Mouse (Mus musculus) G1E (cell line): ENCODE measurements around the gene Pde10a. TPM values are rescaled to one million over a fixed set of nuclear protein-coding genes. Genes with fewer than 3 reads are reported as not detected.

Source experiments
- ATAC-seq: 2 replicates; pipeline ENCODE4 v1.8.0; 2016; ENCODE audit warnings: mild to moderate bottlenecking; ENCODE audit not compliant: insufficient number of reproducible peaks, poor library complexity, low FRiP score, severe bottlenecking; ENCODE audit errors: extremely low read depth
- DNase-seq: peaks from one replicate; pipeline ENCODE4 v3.0.0; 2012; ENCODE audit warnings: low spot score
- H3K27me3 ChIP-seq: 2 replicates; pipeline ENCODE4 v1.6.1; 2012; ENCODE audit warnings: mild to moderate bottlenecking, low read length, inconsistent platforms; ENCODE audit not compliant: insufficient read depth
- H3K36me3 ChIP-seq: replicated peaks from 2 replicates; pipeline ENCODE3; 2012; ENCODE audit warnings: mild to moderate bottlenecking, inconsistent platforms
- H3K4me1 ChIP-seq: 2 replicates; pipeline ENCODE4 v1.6.1; 2012; ENCODE audit warnings: low read depth, low read length, inconsistent platforms, mixed read lengths; ENCODE audit not compliant: insufficient read depth
- H3K4me3 ChIP-seq: 2 replicates; pipeline ENCODE4 v1.5.1; 2012; ENCODE audit warnings: low read depth, mild to moderate bottlenecking, inconsistent platforms, low read length, moderate library complexity, mixed read lengths
- H3K9me3 ChIP-seq: replicated peaks from 2 replicates; pipeline ENCODE4 v1.6.1; 2012; ENCODE audit warnings: inconsistent platforms
- CTCF ChIP-seq: IDR thresholded peaks from 2 replicates; pipeline ENCODE4 v1.5.1; 2012; ENCODE audit warnings: low read depth, low read length, inconsistent platforms, mixed read lengths
- GATA1 ChIP-seq: IDR thresholded peaks from 2 replicates; pipeline ENCODE4 v1.6.1; 2012; ENCODE audit warnings: borderline replicate concordance, low read length, inconsistent platforms, mixed read lengths
- GATA2 ChIP-seq: IDR thresholded peaks from 2 replicates; pipeline ENCODE4 v1.6.1; 2012; ENCODE audit warnings: low read depth, low read length, inconsistent platforms, borderline replicate concordance
- POLR2AphosphoS5 ChIP-seq: IDR thresholded peaks from 2 replicates; pipeline ENCODE4 v1.6.1; 2012; ENCODE audit warnings: low read depth, low read length, inconsistent platforms; ENCODE audit not compliant: insufficient replicate concordance
- TAL1 ChIP-seq: conservative IDR thresholded peaks from 2 replicates; pipeline ENCODE4 v1.6.1; 2012; ENCODE audit warnings: low read depth, low read length, inconsistent platforms, mixed read lengths
- polyA plus RNA-seq: library from polyadenylated mRNA; stranded (reverse); fragments of >175 nt; gene quantifications from 2 replicates; pipeline ENCODE4 v1.2.3, GENCODE M21; 2012
- total RNA-seq, 2 experiments: library from RNA; stranded (forward) in 1 of 2; stranded (reverse) in 1 of 2; fragments of 200-1000 nt in 1 of 2; fragments of >200 nt in 1 of 2; fragmentation: Nextera tagmentation in 1 of 2; gene quantifications; 2 replicates each; pipeline ENCODE4 v1.2.3; 2014 to 2017

Gene Pde10a
- total and polyA plus RNA-seq, 3 experiments = 0.27 to 0.83 TPM; not detected in 1

DNA sequence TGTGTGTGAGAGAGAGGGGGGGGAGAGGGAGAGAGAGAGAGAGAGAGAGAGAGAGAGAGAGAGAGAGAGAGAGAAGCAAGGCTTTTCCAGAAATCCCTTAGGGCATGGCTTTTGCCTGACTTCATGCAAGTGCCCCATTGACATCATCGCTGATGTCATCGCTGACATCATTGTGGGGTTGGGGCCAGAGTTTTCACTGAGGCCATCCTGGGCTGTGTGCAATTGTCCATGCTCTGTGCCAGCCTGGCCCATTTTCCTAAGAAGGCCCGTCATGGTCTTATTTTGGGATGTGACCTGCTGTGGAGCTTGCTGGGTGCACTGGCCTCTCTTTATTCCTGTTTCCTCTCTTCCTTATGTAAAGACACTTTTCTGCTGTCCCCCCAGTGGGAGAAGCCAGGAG lies 290.2 kb downstream of the Pde10a start:
- Histone ChIP-seq H3K9me3 (peaks cover 14% of the 10 kb centered on the region), H3K4me1 (no peaks in the 10 kb centered on the region), H3K36me3 (no peaks in the 10 kb centered on the region), H3K27me3 (no peaks in the 10 kb centered on the region), H3K4me3 (no peak overlapping the region)
- TF ChIP-seq TAL1 = no peak
- no peak for TF ChIP-seq GATA2
- TF ChIP-seq CTCF = no peak
- no peak for TF ChIP-seq POLR2AphosphoS5
- TF ChIP-seq GATA1 = no peak
- no peak for ATAC-seq
- no peak for DNase-seq

DNA sequence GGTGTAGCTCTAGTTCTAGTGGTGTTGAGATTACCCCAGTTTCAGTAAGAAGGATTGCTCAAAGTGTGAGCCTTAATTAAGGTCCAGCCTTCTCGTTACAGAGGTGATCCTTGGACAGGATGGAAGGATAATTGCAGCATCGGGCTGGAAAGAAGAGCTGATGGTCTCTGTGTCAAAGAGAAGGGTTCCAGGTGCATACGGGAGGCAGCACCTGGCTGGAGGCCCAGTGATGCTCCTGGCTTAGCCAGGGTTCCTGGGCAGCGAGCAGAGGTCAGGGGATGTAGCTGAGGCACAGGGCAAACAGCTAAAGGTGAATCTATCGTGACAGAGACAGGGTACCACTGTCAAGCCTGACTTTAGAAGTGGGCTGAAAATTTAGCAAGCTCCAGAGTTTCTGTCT lies 290.7 kb downstream of the Pde10a start:
- H3K36me3 ChIP-seq = no peaks in the 10 kb centered on the region
- H3K27me3 ChIP-seq = no peaks in the 10 kb centered on the region
- H3K4me1 ChIP-seq = no peaks in the 10 kb centered on the region
- H3K9me3 ChIP-seq = peaks cover 14% of the 10 kb centered on the region
- ATAC-seq (no peak), DNase-seq (no peak)
- H3K4me3 ChIP-seq = no peak overlapping the region
- TF ChIP-seq GATA1 = no peak
- no peak for TF ChIP-seq GATA2
- no peak for TF ChIP-seq TAL1
- no peak for TF ChIP-seq POLR2AphosphoS5
- no peak for TF ChIP-seq CTCF

DNA sequence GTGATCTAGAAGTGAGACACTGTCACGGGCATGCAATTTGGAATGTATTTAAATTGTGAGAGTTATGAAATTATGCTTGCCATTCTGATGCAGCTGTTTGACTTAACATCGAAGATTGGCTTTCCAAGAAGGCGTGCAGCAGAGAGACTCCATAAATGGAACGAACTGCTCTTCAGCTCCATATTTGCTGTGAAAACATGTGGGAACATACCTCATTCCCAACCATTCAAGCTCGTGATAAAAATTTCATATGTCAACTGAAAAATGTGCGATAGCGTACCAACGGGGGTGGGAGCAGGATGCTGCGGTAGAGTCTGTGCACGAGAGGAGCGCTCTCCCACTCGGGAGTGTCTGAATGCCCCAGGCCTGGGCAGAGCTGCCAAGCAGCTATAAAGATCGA lies 293.5 kb downstream of the Pde10a start:
- Histone ChIP-seq H3K36me3 (no peaks in the 10 kb centered on the region), H3K9me3 (peaks cover 8% of the 10 kb centered on the region), H3K4me3 (no peak overlapping the region), H3K27me3 (no peaks in the 10 kb centered on the region), H3K4me1 (no peaks in the 10 kb centered on the region)
- ATAC-seq (no peak), DNase-seq (no peak)
- TF ChIP-seq POLR2AphosphoS5 = no peak
- no peak for TF ChIP-seq GATA2
- TF ChIP-seq TAL1 = no peak
- TF ChIP-seq CTCF = no peak
- TF ChIP-seq GATA1 = no peak

DNA sequence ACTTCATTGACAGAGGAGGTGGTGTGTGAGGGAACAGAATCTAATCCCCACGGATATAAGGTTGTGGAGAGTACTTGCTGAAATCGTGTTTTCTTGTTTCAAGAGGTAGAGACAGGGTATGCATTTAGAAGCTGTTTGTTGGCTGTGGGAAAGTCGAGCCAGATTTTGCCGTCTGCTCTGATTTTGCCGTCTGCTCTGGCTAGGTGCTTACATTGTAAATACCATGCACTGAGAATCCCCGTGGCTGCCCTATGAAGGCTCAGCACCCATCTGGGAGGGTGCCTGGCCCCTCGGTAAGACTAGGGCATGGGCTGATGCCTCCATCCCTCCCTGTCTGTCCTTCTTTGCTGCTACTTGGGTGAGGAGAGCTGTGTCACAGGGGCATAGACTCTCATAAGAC lies 298.4 kb downstream of the Pde10a start:
- Histone ChIP-seq H3K36me3 (no peaks in the 10 kb centered on the region), H3K9me3 (peaks cover 5% of the 10 kb centered on the region), H3K4me1 (no peaks in the 10 kb centered on the region), H3K27me3 (no peaks in the 10 kb centered on the region), H3K4me3 (no peak overlapping the region)
- DNase-seq (no peak), ATAC-seq (no peak)
- no peak for TF ChIP-seq GATA1
- no peak for TF ChIP-seq CTCF
- no peak for TF ChIP-seq TAL1
- no peak for TF ChIP-seq POLR2AphosphoS5
- no peak for TF ChIP-seq GATA2

DNA sequence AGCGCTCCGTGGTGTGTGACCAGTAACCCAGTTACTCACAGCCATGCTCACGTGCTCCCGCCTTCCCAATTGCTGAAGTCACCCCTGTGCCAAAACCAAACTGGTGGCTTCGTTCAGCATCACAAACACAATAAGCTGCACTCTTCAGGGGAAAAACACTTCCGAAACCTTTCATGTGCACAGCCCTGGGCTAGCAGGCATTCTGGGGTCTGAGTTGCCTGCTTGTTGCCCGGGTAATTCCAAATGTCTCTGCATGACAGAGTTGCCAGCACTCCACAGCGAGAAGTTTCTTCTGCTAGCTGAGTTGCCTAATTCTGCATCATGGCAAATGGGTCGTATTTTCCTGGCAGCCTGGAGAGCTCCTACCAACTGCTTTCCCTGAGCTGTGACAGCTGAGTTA lies 302.0 kb downstream of the Pde10a start:
- no peak overlapping the region for H3K4me3 ChIP-seq
- DNase-seq (no peak), ATAC-seq (no peak)
- TF ChIP-seq GATA2 = no peak
- H3K27me3 ChIP-seq = no peaks in the 10 kb centered on the region
- H3K4me1 ChIP-seq = no peaks in the 10 kb centered on the region
- peaks cover 7% of the 10 kb centered on the region; the same call in 1 of the 2 replicates for H3K9me3 ChIP-seq
- H3K36me3 ChIP-seq = no peaks in the 10 kb centered on the region

DNA sequence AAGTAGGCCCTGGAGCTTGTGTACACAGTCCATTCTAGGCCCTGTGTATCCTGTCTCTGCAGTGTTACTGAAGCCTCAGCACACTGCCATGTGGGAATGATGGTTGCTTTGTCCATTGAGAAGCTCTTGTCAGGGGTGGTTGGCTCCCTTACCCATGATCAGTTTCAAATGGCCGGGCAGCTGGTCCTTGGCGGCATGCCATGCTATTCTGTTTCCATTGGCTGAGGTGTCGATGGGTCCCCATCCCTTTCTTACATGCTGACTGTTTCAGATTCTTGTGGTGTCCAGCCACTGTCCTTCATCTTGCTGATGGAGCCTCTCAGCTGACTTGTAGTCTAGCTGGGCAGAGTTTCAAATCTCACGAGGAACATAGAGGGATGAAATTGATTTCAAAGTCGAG lies 305.8 kb downstream of the Pde10a start:
- DNase-seq (no peak), ATAC-seq (no peak)
- Histone ChIP-seq H3K36me3 (no peaks in the 10 kb centered on the region), H3K4me3 (no peak overlapping the region), H3K9me3 (peaks cover 4% of the 10 kb centered on the region; the same call in 1 of the 2 replicates), H3K4me1 (no peaks in the 10 kb centered on the region), H3K27me3 (0 out of 2 replicates have a peak, but pooled peaks cover 3% of the 10 kb centered on the region)
- no peak for TF ChIP-seq GATA1

DNA sequence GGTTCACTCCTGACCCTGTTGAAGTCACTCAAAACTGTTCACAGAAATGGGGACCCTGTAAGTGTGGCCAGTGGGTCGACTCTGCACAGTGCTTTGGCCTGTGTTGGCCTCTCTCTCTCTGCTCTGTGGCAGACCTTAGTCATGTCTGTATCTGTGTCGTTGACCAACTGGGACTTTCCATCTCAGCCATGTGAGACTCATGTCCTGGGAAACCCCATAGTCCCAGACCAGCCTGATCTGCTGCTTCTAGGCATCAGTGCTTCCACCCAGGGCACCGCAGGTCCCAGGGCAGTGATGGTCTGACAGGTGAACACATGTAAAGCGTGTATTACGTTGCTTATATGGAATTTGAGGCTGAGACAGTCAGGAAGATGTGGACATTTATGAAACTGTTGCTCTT lies 311.1 kb downstream of the Pde10a start:
- Histone ChIP-seq H3K4me1 (no peaks in the 10 kb centered on the region), H3K4me3 (no peak overlapping the region), H3K9me3 (peaks cover 16% of the 10 kb centered on the region), H3K27me3 (0 out of 2 replicates have a peak, but pooled peaks cover 3% of the 10 kb centered on the region), H3K36me3 (no peaks in the 10 kb centered on the region)
- DNase-seq (no peak), ATAC-seq (no peak)
- no peak for TF ChIP-seq GATA1
- no peak for TF ChIP-seq GATA2
- TF ChIP-seq CTCF = no peak
- no peak for TF ChIP-seq TAL1
- TF ChIP-seq POLR2AphosphoS5 = no peak
